Comparison of ENCODE assay signal across 24 mouse cellular contexts in genomic region chr8:110273394-110273793, GRCm38 (mm10). TPM values are rescaled to one million over a fixed set of nuclear protein-coding genes. Genes with fewer than 3 reads are reported as not detected.
DNase-seq lines count a peak whose midpoint lies in the region; ATAC-seq and TF ChIP-seq lines count a peak whose summit lies in the region.
"Had no signal": no experiment of that assay in that cellular context is flagged by ENCODE, and none has a peak within 500 bp of the region (broad histone marks: within the 10 kb centered on the region; RNA-seq: fewer than 3 reads in every experiment).

No protein-coding gene starts in this region.

- no peak overlapping the region for H3K27ac ChIP-seq in heart, embryonic 10.5 days
- H3K27ac ChIP-seq in left cerebral cortex, adult 2 months, result no peak overlapping the region
- no peak overlapping the region for H3K27ac ChIP-seq in neural tube, embryonic 15.5 days (replicated peaks)
- H3K27ac ChIP-seq: embryonic facial prominence, embryonic 12.5 days; hindbrain, embryonic 15.5 days; limb, embryonic 13.5 days; liver, embryonic 14.5 days; stomach, embryonic 15.5 days had no signal

- ATAC-seq in Patski, result no peak
- no peak for ATAC-seq in neural tube, embryonic 15.5 days (ENCODE audit: low FRiP score)
- ATAC-seq: forebrain, embryonic 14.5 days; midbrain, embryonic 15.5 days had no signal

- no peaks in the 10 kb centered on the region for H3K4me1 ChIP-seq in heart, embryonic 10.5 days
- H3K4me1 ChIP-seq in neural tube, embryonic 15.5 days, result 0 out of 2 replicates have a peak, but pooled peaks cover 6% of the 10 kb centered on the region
- H3K4me1 ChIP-seq: megakaryocyte, embryonic 14.5 days; stomach, embryonic 15.5 days had no signal

- H3K9ac ChIP-seq in neural tube, embryonic 15.5 days (replicated peaks), result no peak overlapping the region
- H3K9ac ChIP-seq: embryonic facial prominence, embryonic 12.5 days; hindbrain, embryonic 15.5 days; limb, embryonic 13.5 days; liver, embryonic 14.5 days; midbrain, embryonic 15.5 days; stomach, embryonic 15.5 days had no signal

- peak; percentile 19 for TF ChIP-seq CTCF in left cerebral cortex, adult 2 months (IDR thresholded peaks at IDR 0.05)
- TF ChIP-seq CTCF in Patski (IDR thresholded peaks at IDR 0.05), result peak; percentile 51

- POLR2A ChIA-PET in Patski (lab: Charles Lee), result no interaction called here

- WGBS in heart, embryonic 10.5 days, result 66% methylated on average over 2 of the region's 2 CpGs
- WGBS in neural tube, embryonic 15.5 days, result 70% methylated on average over 2 of the region's 2 CpGs

- H3K4me2 ChIP-seq in neural tube, embryonic 15.5 days, result no peak overlapping the region
- H3K4me2 ChIP-seq: embryonic facial prominence, embryonic 12.5 days; hindbrain, embryonic 15.5 days; limb, embryonic 13.5 days; midbrain, embryonic 15.5 days; stomach, embryonic 15.5 days had no signal

- CTCF ChIA-PET in Patski (lab: Charles Lee), result interaction anchor here (1.0 kb wide), 1 partner anchor 54 kb away, joined by 3 read pairs; no protein-coding TSS in a partner anchor

- no peaks in the 10 kb centered on the region for H3K9me3 ChIP-seq in heart, embryonic 10.5 days
- H3K9me3 ChIP-seq in neural tube, embryonic 15.5 days (replicated peaks), result no peaks in the 10 kb centered on the region
- H3K9me3 ChIP-seq: embryonic facial prominence, embryonic 12.5 days; hindbrain, embryonic 15.5 days; limb, embryonic 13.5 days; midbrain, embryonic 15.5 days; stomach, embryonic 15.5 days had no signal

- H3K36me3 ChIP-seq in heart, embryonic 10.5 days, result no peaks in the 10 kb centered on the region
- H3K36me3 ChIP-seq in neural tube, embryonic 15.5 days, result no peaks in the 10 kb centered on the region
- H3K36me3 ChIP-seq: embryonic facial prominence, embryonic 12.5 days; hindbrain, embryonic 15.5 days; limb, embryonic 13.5 days; midbrain, embryonic 15.5 days; stomach, embryonic 15.5 days had no signal

- H3K27me3 ChIP-seq in heart, embryonic 10.5 days (ENCODE audit: insufficient read depth, poor library complexity, severe bottlenecking), result no peaks in the 10 kb centered on the region
- H3K27me3 ChIP-seq in Patski, result peaks cover 15% of the 10 kb centered on the region
- H3K27me3 ChIP-seq in neural tube, embryonic 15.5 days (replicated peaks), result no peaks in the 10 kb centered on the region
- H3K27me3 ChIP-seq: embryonic facial prominence, embryonic 12.5 days; hindbrain, embryonic 15.5 days; limb, embryonic 13.5 days; midbrain, embryonic 15.5 days; stomach, embryonic 15.5 days had no signal

- intact Hi-C loops in left cerebral cortex, adult 2 months (cut with DNase I), result no loop called here
- intact Hi-C loops in left cerebral cortex, postnatal 4 days (cut with DNase I), result no loop called here

- in situ Hi-C loops in Patski (cut with MboI; ENCODE audit: low pct_unique_long_range_greater_than_20kb), result no loop called here

- peak; percentile 37 for DNase-seq in heart, adult 11 months
- DNase-seq in heart, embryonic 10.5 days (ENCODE audit: low spot score), result no peak
- no peak for DNase-seq in left cerebral cortex, adult 2 months (ENCODE audit: extremely low spot score in 1 of 2, low spot score in 2 of 2)
- DNase-seq in left cerebral cortex, postnatal 4 days, result no peak
- DNase-seq in A20 (ENCODE audit: low read depth, low spot score), result peak; percentile 24
- no peak for DNase-seq in Patski (ENCODE audit: low read depth, low spot score)
- no peak for DNase-seq in cerebellum, adult 11 months
- DNase-seq: cerebellum, adult 9-10 months; heart, postnatal 36 days; kidney, adult 11 months; kidney, postnatal 10 days; right cerebral cortex, postnatal 14 days had no signal

- no peak overlapping the region for H3K4me3 ChIP-seq in heart, embryonic 10.5 days
- no peak overlapping the region for H3K4me3 ChIP-seq in left cerebral cortex, adult 2 months
- H3K4me3 ChIP-seq in neural tube, embryonic 15.5 days (replicated peaks), result no peak overlapping the region
- H3K4me3 ChIP-seq: embryonic facial prominence, embryonic 12.5 days; erythroblast, embryonic 14.5 days; hindbrain, embryonic 15.5 days; limb, embryonic 13.5 days; megakaryocyte, embryonic 14.5 days; midbrain, embryonic 15.5 days; stomach, embryonic 15.5 days had no signal

RNA-seq across cellular contexts. Expression of gene Hydin, which starts 6.6 kb away (rescaled TPM):
- 0.06 and 0.14 TPM in 2 replicates for polyA plus RNA-seq in heart, embryonic 10.5 days (2016; fragmentation: Nextera tagmentation; extraction: Ambion mirVana)
- total RNA-seq in left cerebral cortex, adult 2 months (2021), result under 1 TPM; 0.50 to 0.63 TPM
- total RNA-seq in left cerebral cortex, postnatal 4 days (2021), result under 1 TPM; 0.46 to 0.64 TPM
- 0.10 TPM for polyA plus RNA-seq in Patski (2021)
- 0.27 and 0.31 TPM in 2 replicates for polyA plus RNA-seq in neural tube, embryonic 15.5 days (2015; fragmentation: Nextera tagmentation; extraction: Ambion mirVana)
- total RNA-seq: common myeloid progenitor, adult 5-6 weeks; MEL had no signal

RNA-seq across cellular contexts. Expression of gene Cmtr2, which starts 57.9 kb away (rescaled TPM):
- 6.4 and 7.6 TPM in 2 replicates for polyA plus RNA-seq in heart, embryonic 10.5 days (2016; fragmentation: Nextera tagmentation; extraction: Ambion mirVana)
- 1 to 10 TPM; 5.9 to 6.2 TPM for total RNA-seq in left cerebral cortex, adult 2 months (2021)
- total RNA-seq in left cerebral cortex, postnatal 4 days (2021), result 1 to 10 TPM; 8.1 to 8.6 TPM
- polyA plus RNA-seq in Patski (2021), result 8.6 TPM
- polyA plus RNA-seq in neural tube, embryonic 15.5 days (2015; fragmentation: Nextera tagmentation; extraction: Ambion mirVana), result 8.9 and 9.6 TPM in 2 replicates

Comparison
In these comparisons a context has a peak if more than half of its experiments do, and no peak if none do; other contexts are left out.
1. DNase-seq: peak in heart, adult 11 months (single experiment) and A20 (single experiment); none in heart, embryonic 10.5 days (single experiment), left cerebral cortex, adult 2 months (0 of 2), left cerebral cortex, postnatal 4 days (single experiment), Patski (single experiment) and cerebellum, adult 11 months (single experiment).